Mouse (Mus musculus) kidney, embryonic 14.5 days (tissue): ENCODE measurements around the gene Ciz1. TPM values are rescaled to one million over a fixed set of nuclear protein-coding genes. Genes with fewer than 3 reads are reported as not detected.

ENCODE experiments used
- ATAC-seq: fragments of 200-750 bp; cut with Nextera tagmentation; 2 replicates; pipeline ENCODE4 v1.8.0; 2017; ENCODE audit warnings: moderate number of reproducible peaks, mild to moderate bottlenecking, moderate TSS enrichment, moderate library complexity; ENCODE audit not compliant: low FRiP score, low TSS enrichment
- H3K27ac ChIP-seq: fragments of 300-500 bp; sonication (generic); 2 replicates; pipeline ENCODE4 v1.5.1; 2014; ENCODE audit warnings: low read depth, mild to moderate bottlenecking, low read length, moderate library complexity, mixed read lengths
- H3K27me3 ChIP-seq: fragments of 300-500 bp; sonication (generic); 2 replicates; pipeline ENCODE4 v1.6.1; 2014; ENCODE audit warnings: mild to moderate bottlenecking, low read length; ENCODE audit not compliant: control insufficient read depth, insufficient read depth
- H3K36me3 ChIP-seq: fragments of 300-500 bp; sonication (generic); 2 replicates; pipeline ENCODE4 v1.6.1; 2014; ENCODE audit warnings: low read length, mixed read lengths; ENCODE audit not compliant: control insufficient read depth, insufficient read depth
- H3K4me1 ChIP-seq: fragments of 300-500 bp; sonication (generic); 2 replicates; pipeline ENCODE4 v1.6.1; 2014; ENCODE audit warnings: low read length, mixed read lengths; ENCODE audit not compliant: control insufficient read depth, insufficient read depth
- H3K4me2 ChIP-seq: fragments of 300-500 bp; sonication (generic); replicated peaks from 2 replicates; pipeline ENCODE4 v1.6.1; 2014; ENCODE audit warnings: low read depth, mild to moderate bottlenecking, low read length
- H3K4me3 ChIP-seq: fragments of 300-500 bp; sonication (generic); 2 replicates; pipeline ENCODE4 v1.5.1; 2014; ENCODE audit warnings: mild to moderate bottlenecking, low read length
- H3K9ac ChIP-seq: fragments of 300-500 bp; sonication (generic); 2 replicates; pipeline ENCODE4 v1.6.1; 2014; ENCODE audit warnings: low read depth, mild to moderate bottlenecking, low read length, moderate library complexity
- H3K9me3 ChIP-seq: fragments of 300-500 bp; sonication (generic); 2 replicates; pipeline ENCODE4 v1.6.1; 2016; ENCODE audit warnings: low read length; ENCODE audit not compliant: control insufficient read depth
- WGBS: fragments of 180-500 bp; shearing (Covaris S2); extraction: QIAGEN DNeasy Blood & Tissue Kit; methylation state at CpG from one replicate; pipeline ENCODE4 v1.1.7; 2014; 5-methylcytosine and 5-hydroxymethylcytosine counted together
- polyA plus RNA-seq: library from polyadenylated mRNA; unstranded; fragments of >200 nt; fragmentation: Nextera tagmentation; extraction: Ambion mirVana; gene quantifications from 2 replicates; pipeline ENCODE4 v1.2.1, GENCODE M21; 2014

The Ciz1 gene
- 36.2 and 50.3 TPM in 2 replicates for polyA plus RNA-seq

GRCm38 (mm10) chr2:32352151-32353006 lies at the start of gene Ciz1:
Gene Ciz1, plus strand, starts transcription at chr2:32352327.
- no peaks in the 10 kb centered on the region for H3K27me3 ChIP-seq

DNA sequence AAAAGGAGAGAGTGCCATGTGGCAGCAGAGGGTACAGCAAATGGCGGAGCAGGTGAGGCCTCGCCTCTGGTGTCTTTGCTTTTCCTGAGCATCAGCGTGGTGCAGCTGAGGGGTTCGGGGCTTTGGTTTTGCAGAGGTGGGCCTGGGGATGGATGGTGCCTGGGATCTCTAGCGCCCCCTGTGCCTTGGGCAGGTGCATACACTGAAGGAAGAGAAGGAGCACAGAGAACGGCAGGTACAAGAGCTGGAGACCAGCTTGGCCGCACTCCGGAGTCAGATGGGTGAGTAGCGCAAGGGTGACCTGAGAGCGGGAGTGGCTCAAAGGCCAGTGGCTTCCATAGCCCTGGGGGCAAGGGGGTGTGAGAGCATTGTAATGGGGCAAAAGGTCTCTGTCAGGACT lies 49.2 kb upstream of the Ciz1 start:
- H3K9me3 ChIP-seq, result no peaks in the 10 kb centered on the region
- H3K4me1 ChIP-seq, result no peaks in the 10 kb centered on the region
- WGBS, result 90% methylated on average over 10 of the region's 10 CpGs
- no peak overlapping the region for H3K4me2 ChIP-seq
- ATAC-seq, result no peak
- no peak overlapping the region for H3K27ac ChIP-seq
- H3K4me3 ChIP-seq, result no peak overlapping the region
- H3K9ac ChIP-seq, result no peak overlapping the region
- no peaks in the 10 kb centered on the region for H3K27me3 ChIP-seq
- H3K36me3 ChIP-seq, result peaks cover 95% of the 10 kb centered on the region

More at GRCm38 (mm10) chr2:32352151-32353006, at the start of gene Ciz1:
- Histone ChIP-seq H3K4me2 (peak within 1 kb of the TSS; percentile 95), H3K9ac (peak within 1 kb of the TSS; percentile 66), H3K36me3 (no peaks in the 10 kb centered on the region), H3K9me3 (no peaks in the 10 kb centered on the region), H3K4me1 (peaks cover 13% of the 10 kb centered on the region), H3K27ac (no peak within 1 kb of the TSS), H3K4me3 (peak within 1 kb of the TSS; percentile 61)
- ATAC-seq, result peak; percentile 37
- 2% methylated on average over 32 of the region's 52 CpGs for WGBS

DNA sequence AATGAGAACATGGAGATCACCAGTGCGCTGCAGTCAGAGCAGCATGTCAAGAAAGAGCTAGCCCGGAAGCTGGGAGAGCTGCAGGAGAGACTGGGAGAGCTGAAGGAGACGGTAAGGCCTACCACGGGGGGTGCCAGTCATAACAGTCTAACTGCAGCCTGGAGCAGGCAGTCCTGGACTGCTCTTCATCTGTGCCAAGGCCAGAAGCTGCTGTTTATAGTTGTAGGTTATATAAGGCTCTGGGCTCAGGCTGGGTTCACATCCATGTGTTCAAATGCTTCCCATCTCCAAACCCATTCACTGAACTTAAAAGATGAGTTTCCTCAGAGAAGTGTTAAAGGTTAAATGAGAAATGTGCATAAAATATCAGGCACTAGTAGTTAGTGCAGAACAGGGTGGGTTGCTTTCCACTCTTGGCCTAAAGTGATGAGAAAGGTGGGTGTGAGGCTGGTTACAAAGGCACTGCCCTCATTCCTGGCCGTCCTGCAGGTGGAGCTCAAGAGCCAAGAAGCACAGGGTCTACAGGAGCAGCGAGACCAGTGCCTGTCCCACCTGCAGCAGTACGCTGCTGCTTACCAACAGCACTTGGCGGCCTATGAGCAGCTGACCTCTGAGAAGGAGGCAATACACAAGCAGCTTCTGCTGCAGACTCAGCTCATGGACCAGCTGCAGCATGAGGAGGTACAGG lies 47.8 kb upstream of the Ciz1 start:
- H3K27ac ChIP-seq, result no peak overlapping the region
- no peaks in the 10 kb centered on the region for H3K9me3 ChIP-seq
- no peak overlapping the region for H3K4me3 ChIP-seq
- peak; percentile 64; the same call in 1 of the 2 replicates for ATAC-seq
- peaks cover 89% of the 10 kb centered on the region for H3K36me3 ChIP-seq
- 58% methylated on average over 8 of the region's 8 CpGs for WGBS
- H3K4me2 ChIP-seq, result no peak overlapping the region
- H3K4me1 ChIP-seq, result no peaks in the 10 kb centered on the region
- no peaks in the 10 kb centered on the region for H3K27me3 ChIP-seq
- H3K9ac ChIP-seq, result no peak overlapping the region

DNA sequence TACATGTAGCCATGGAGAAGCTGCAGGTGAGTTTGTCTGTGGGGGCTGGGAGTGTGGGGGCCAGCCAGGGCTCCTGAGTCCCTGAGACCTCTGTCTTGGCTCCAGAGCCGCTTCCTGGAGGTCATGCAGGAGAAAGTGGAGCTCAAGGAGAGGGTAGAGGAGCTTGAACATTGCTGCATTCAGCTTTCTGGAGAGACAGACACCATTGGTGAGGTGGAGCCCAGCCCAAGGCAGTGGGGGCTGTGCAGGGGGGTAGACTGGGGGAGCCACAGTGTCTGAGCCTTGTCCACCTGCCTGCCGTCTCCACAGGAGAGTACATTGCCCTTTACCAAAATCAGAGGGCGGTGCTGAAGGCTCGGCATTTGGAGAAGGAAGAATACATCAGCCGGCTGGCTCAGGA lies 46.5 kb upstream of the Ciz1 start:
- WGBS, result 92% methylated on average over 5 of the region's 5 CpGs
- no peak overlapping the region for H3K4me3 ChIP-seq
- no peak for ATAC-seq
- no peak overlapping the region for H3K4me2 ChIP-seq
- H3K9ac ChIP-seq, result no peak overlapping the region
- no peaks in the 10 kb centered on the region for H3K27me3 ChIP-seq
- H3K4me1 ChIP-seq, result peaks cover under 1% of the 10 kb centered on the region; the same call in 1 of the 2 replicates
- H3K36me3 ChIP-seq, result peaks cover 77% of the 10 kb centered on the region
- H3K27ac ChIP-seq, result no peak overlapping the region
- no peaks in the 10 kb centered on the region for H3K9me3 ChIP-seq

GRCm38 (mm10) chr2:32306176-32306575 lies 46.0 kb upstream of the Ciz1 start:
- Histone ChIP-seq H3K4me1 (peaks cover 6% of the 10 kb centered on the region), H3K9me3 (no peaks in the 10 kb centered on the region), H3K9ac (no peak overlapping the region), H3K4me2 (no peak overlapping the region), H3K27me3 (no peaks in the 10 kb centered on the region), H3K27ac (no peak overlapping the region), H3K36me3 (peaks cover 72% of the 10 kb centered on the region), H3K4me3 (no peak overlapping the region)
- ATAC-seq, result no peak
- 87% methylated on average over 9 of the region's 9 CpGs for WGBS

- 82% methylated on average over 6 of the region's 6 CpGs for WGBS
- no peak overlapping the region for H3K9ac ChIP-seq
- H3K27ac ChIP-seq, result no peak overlapping the region
- H3K36me3 ChIP-seq, result peaks cover 63% of the 10 kb centered on the region
- H3K4me1 ChIP-seq, result peaks cover 15% of the 10 kb centered on the region
- no peak overlapping the region for H3K4me2 ChIP-seq
- no peaks in the 10 kb centered on the region for H3K9me3 ChIP-seq
- ATAC-seq, result no peak
- no peak overlapping the region for H3K4me3 ChIP-seq
- H3K27me3 ChIP-seq, result no peaks in the 10 kb centered on the region
Observed at GRCm38 (mm10) chr2:32307247-32307798, 44.8 kb upstream of the Ciz1 start.

- H3K27ac ChIP-seq, result no peak overlapping the region
- peaks cover 55% of the 10 kb centered on the region for H3K36me3 ChIP-seq
- H3K9ac ChIP-seq, result no peak overlapping the region
- peaks cover 15% of the 10 kb centered on the region for H3K4me1 ChIP-seq
- ATAC-seq, result no peak
- 0 out of 2 replicates have a peak, but pooled peaks cover under 1% of the 10 kb centered on the region for H3K27me3 ChIP-seq
- H3K4me2 ChIP-seq, result no peak overlapping the region
- H3K4me3 ChIP-seq, result no peak overlapping the region
- H3K9me3 ChIP-seq, result no peaks in the 10 kb centered on the region
- 54% methylated on average over 8 of the region's 8 CpGs for WGBS
Observed at GRCm38 (mm10) chr2:32307941-32308760, 44.0 kb upstream of the Ciz1 start.

DNA sequence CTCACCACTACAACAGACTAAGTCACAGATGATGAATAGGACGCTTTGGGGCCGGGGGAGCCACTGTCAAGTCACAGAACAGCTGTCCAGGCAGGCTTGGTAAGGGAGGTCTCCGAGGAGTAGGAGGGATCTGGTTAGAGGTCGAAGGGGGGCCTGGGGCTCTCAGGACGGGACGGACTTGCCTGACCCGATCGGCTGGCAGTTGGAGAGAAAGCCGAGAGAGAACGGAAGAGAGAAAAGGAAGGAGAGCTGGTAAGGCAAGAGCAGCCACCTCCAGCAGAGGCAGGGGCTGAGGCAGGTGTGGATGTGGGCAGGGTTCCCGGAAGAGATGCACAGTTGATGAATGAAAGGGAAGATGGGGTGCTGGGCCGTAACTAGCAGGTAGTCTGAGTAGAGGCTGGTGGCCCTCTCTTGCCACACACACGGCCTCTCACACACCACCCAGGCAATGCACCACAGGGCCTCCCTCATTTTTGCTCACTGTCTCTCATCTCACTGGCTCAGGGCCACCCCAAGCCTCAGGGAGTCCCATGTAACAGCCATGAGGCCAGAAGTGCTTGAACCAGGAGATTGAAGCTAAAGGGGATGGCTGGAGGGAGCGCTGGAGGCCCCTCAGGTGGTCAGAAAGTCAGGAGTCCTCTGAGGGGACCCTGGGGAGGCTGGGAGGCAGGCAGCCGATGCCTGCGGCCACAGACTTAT lies 43.1 kb upstream of the Ciz1 start:
- Histone ChIP-seq H3K36me3 (peaks cover 46% of the 10 kb centered on the region), H3K9me3 (no peaks in the 10 kb centered on the region), H3K27me3 (0 out of 2 replicates have a peak, but pooled peaks cover 3% of the 10 kb centered on the region), H3K4me3 (no peak overlapping the region), H3K4me1 (peaks cover 15% of the 10 kb centered on the region), H3K9ac (no peak overlapping the region), H3K27ac (no peak overlapping the region), H3K4me2 (no peak overlapping the region)
- WGBS, result 84% methylated on average over 16 of the region's 16 CpGs
- no peak for ATAC-seq
